Mouse (Mus musculus) midbrain, embryonic 15.5 days (tissue): ENCODE measurements at regions not wholly inside any gene's neighbourhood (a gene's known extent, or its start where the extent isn't known, plus 50 kb on each side); places are given as distances from the start of the nearest gene placed in this dataset.
"Not testable (repeated sequence)": the region's sequence is repeated elsewhere in the genome, so short reads cannot be mapped to it uniquely, and the experiment has no call there.

ENCODE experiments used
- ATAC-seq: fragments of 200-750 bp; cut with Nextera tagmentation; replicated peaks from 2 replicates; pipeline ENCODE4 v1.8.0; 2017; ENCODE audit warnings: moderate TSS enrichment
- H3K27ac ChIP-seq: fragments of 300-500 bp; sonication (generic); 2 replicates; pipeline ENCODE4 v1.5.1; 2015; ENCODE audit warnings: mild to moderate bottlenecking, inconsistent platforms
- H3K27me3 ChIP-seq: fragments of 300-500 bp; sonication (generic); replicated peaks from 2 replicates; pipeline ENCODE4 v1.6.1; 2015; ENCODE audit warnings: inconsistent platforms
- H3K36me3 ChIP-seq: fragments of 300-500 bp; sonication (generic); replicated peaks from 2 replicates; pipeline ENCODE4 v1.6.1; 2015; ENCODE audit warnings: inconsistent platforms
- H3K4me1 ChIP-seq: fragments of 300-500 bp; sonication (generic); 2 replicates; pipeline ENCODE4 v1.6.1; 2015; ENCODE audit warnings: inconsistent platforms
- H3K4me2 ChIP-seq: fragments of 300-500 bp; sonication (generic); 2 replicates; pipeline ENCODE4 v1.6.1; 2015; ENCODE audit warnings: inconsistent platforms, mild to moderate bottlenecking, moderate library complexity
- H3K4me3 ChIP-seq: fragments of 300-500 bp; sonication (generic); 2 replicates; pipeline ENCODE4 v1.5.1; 2015; ENCODE audit warnings: mild to moderate bottlenecking, inconsistent platforms
- H3K9ac ChIP-seq: fragments of 300-500 bp; sonication (generic); 2 replicates; pipeline ENCODE4 v1.6.1; 2015; ENCODE audit warnings: mild to moderate bottlenecking, inconsistent platforms
- H3K9me3 ChIP-seq: fragments of 300-500 bp; sonication (generic); 2 replicates; pipeline ENCODE4 v1.6.1; 2016; ENCODE audit warnings: inconsistent platforms
- WGBS: fragments of 180-500 bp; shearing (Covaris S2); methylation state at CpG from one replicate; pipeline ENCODE4 v1.1.7; 2015; ENCODE audit warnings: mixed read lengths; 5-methylcytosine and 5-hydroxymethylcytosine counted together

GRCm38 (mm10) chr4:8084954-8085639, 153.7 kb downstream of the Car8 start:
- Histone ChIP-seq H3K27ac (no peak overlapping the region), H3K27me3 (no peaks in the 10 kb centered on the region), H3K4me1 (no peaks in the 10 kb centered on the region), H3K4me3 (no peak overlapping the region), H3K9ac (no peak overlapping the region), H3K9me3 (no peaks in the 10 kb centered on the region), H3K4me2 (no peak overlapping the region), H3K36me3 (no peaks in the 10 kb centered on the region)
- ATAC-seq = peak; percentile 85
- WGBS = 33% methylated on average over 16 of the region's 16 CpGs

- Histone ChIP-seq H3K9me3 (no peaks in the 10 kb centered on the region), H3K4me1 (no peaks in the 10 kb centered on the region), H3K4me2 (no peak overlapping the region), H3K4me3 (no peak overlapping the region), H3K27ac (no peak overlapping the region), H3K36me3 (no peaks in the 10 kb centered on the region), H3K9ac (no peak overlapping the region), H3K27me3 (no peaks in the 10 kb centered on the region)
- 52% methylated on average over 4 of the region's 4 CpGs for WGBS
- ATAC-seq = no peak
These were observed 159.5 kb downstream of the Car8 start for GRCm38 (mm10) chr4:8079349-8079748.

- H3K4me3 ChIP-seq = no peak overlapping the region
- H3K27ac ChIP-seq = no peak overlapping the region
- no peak for ATAC-seq
- no peak overlapping the region for H3K4me2 ChIP-seq
- no peak overlapping the region for H3K9ac ChIP-seq
- no peaks in the 10 kb centered on the region for H3K9me3 ChIP-seq
- WGBS = 70% methylated on average over 6 of the region's 6 CpGs
- H3K36me3 ChIP-seq = no peaks in the 10 kb centered on the region
- no peaks in the 10 kb centered on the region for H3K4me1 ChIP-seq
- H3K27me3 ChIP-seq = no peaks in the 10 kb centered on the region
These were observed 165.8 kb downstream of the Car8 start for GRCm38 (mm10) chr4:8072989-8073573.

- H3K36me3 ChIP-seq, H3K27me3 ChIP-seq, ATAC-seq, H3K9ac ChIP-seq, H3K4me1 ChIP-seq, H3K4me2 ChIP-seq, H3K4me3 ChIP-seq, H3K27ac ChIP-seq, H3K9me3 ChIP-seq: not testable (repeated sequence)
These were observed 168.1 kb downstream of the Car8 start for GRCm38 (mm10) chr4:8070693-8071092.

- 47% methylated on average over 2 of the region's 2 CpGs for WGBS
- ATAC-seq = no peak
These were observed 170.8 kb downstream of the Car8 start for GRCm38 (mm10) chr4:8068086-8068485.

GRCm38 (mm10) chr4:8041776-8042175, 197.1 kb downstream of the Car8 start:
- Histone ChIP-seq H3K4me1 (no peaks in the 10 kb centered on the region), H3K9me3 (peaks cover 11% of the 10 kb centered on the region; the same call in 1 of the 2 replicates), H3K27me3 (no peaks in the 10 kb centered on the region), H3K4me3 (no peak overlapping the region), H3K4me2 (no peak overlapping the region), H3K36me3 (no peaks in the 10 kb centered on the region), H3K27ac (no peak overlapping the region), H3K9ac (no peak overlapping the region)
- ATAC-seq = no peak
- 20% methylated on average over 4 of the region's 4 CpGs for WGBS

More at GRCm38 (mm10) chr4:8068086-8068485, 170.8 kb downstream of the Car8 start:
- Histone ChIP-seq H3K36me3 (no peaks in the 10 kb centered on the region), H3K4me1 (no peaks in the 10 kb centered on the region), H3K27me3 (no peaks in the 10 kb centered on the region), H3K4me3 (no peak overlapping the region), H3K27ac (no peak overlapping the region), H3K9me3 (no peaks in the 10 kb centered on the region), H3K4me2 (no peak overlapping the region), H3K9ac (no peak overlapping the region)

- ATAC-seq = no peak
- H3K36me3 ChIP-seq = no peaks in the 10 kb centered on the region
- H3K4me1 ChIP-seq = no peaks in the 10 kb centered on the region
- no peak overlapping the region for H3K4me3 ChIP-seq
- no peak overlapping the region for H3K4me2 ChIP-seq
- H3K9me3 ChIP-seq = peaks cover 11% of the 10 kb centered on the region; the same call in 1 of the 2 replicates
- H3K9ac ChIP-seq = no peak overlapping the region
- H3K27ac ChIP-seq = no peak overlapping the region
- 89% methylated on average over 1 of the region's 1 CpGs for WGBS
- no peaks in the 10 kb centered on the region for H3K27me3 ChIP-seq
These were observed 201.0 kb downstream of the Car8 start for GRCm38 (mm10) chr4:8037863-8038262.

- whole genome bisulfite sequencing = 83% methylated on average over 1 of the region's 1 CpGs
- H3K4me1 ChIP-seq, H3K27ac ChIP-seq, H3K4me2 ChIP-seq, H3K9me3 ChIP-seq, H3K4me3 ChIP-seq, H3K27me3 ChIP-seq, H3K36me3 ChIP-seq, H3K9ac ChIP-seq, ATAC-seq: not testable (repeated sequence)
These were observed 205.4 kb downstream of the Car8 start for GRCm38 (mm10) chr4:8033402-8033801.

GRCm38 (mm10) chr4:8005155-8005554, 233.7 kb downstream of the Car8 start:
- WGBS = 15% methylated on average over 1 of the region's 1 CpGs
- Histone ChIP-seq H3K27me3 (no peaks in the 10 kb centered on the region), H3K4me1 (no peaks in the 10 kb centered on the region)

GRCm38 (mm10) chr4:7997575-7997953, 241.3 kb downstream of the Car8 start:
- Histone ChIP-seq H3K4me3 (no peak overlapping the region), H3K9me3 (no peaks in the 10 kb centered on the region), H3K27ac (no peak overlapping the region), H3K9ac (no peak overlapping the region), H3K4me1 (no peaks in the 10 kb centered on the region), H3K27me3 (no peaks in the 10 kb centered on the region), H3K36me3 (no peaks in the 10 kb centered on the region), H3K4me2 (no peak overlapping the region)
- ATAC-seq = no peak

More at GRCm38 (mm10) chr4:8005155-8005554, 233.7 kb downstream of the Car8 start:
- H3K27ac ChIP-seq = no peak overlapping the region
- H3K9ac ChIP-seq = no peak overlapping the region
- H3K9me3 ChIP-seq = 0 out of 2 replicates have a peak, but pooled peaks cover 4% of the 10 kb centered on the region
- no peak overlapping the region for H3K4me2 ChIP-seq
- peak; percentile 75; the same call in 1 of the 2 replicates for ATAC-seq
- H3K4me3 ChIP-seq = no peak overlapping the region
- no peaks in the 10 kb centered on the region for H3K36me3 ChIP-seq

GRCm38 (mm10) chr4:7996923-7997574, 241.8 kb downstream of the Car8 start:
- Histone ChIP-seq H3K36me3 (no peaks in the 10 kb centered on the region), H3K27ac (no peak overlapping the region), H3K27me3 (no peaks in the 10 kb centered on the region), H3K4me2 (no peak overlapping the region), H3K4me3 (no peak overlapping the region), H3K9me3 (no peaks in the 10 kb centered on the region), H3K9ac (no peak overlapping the region), H3K4me1 (no peaks in the 10 kb centered on the region)
- WGBS = 19% methylated on average over 6 of the region's 6 CpGs
- ATAC-seq = 0 out of 2 replicates have a peak, but pooled peaks have one; percentile 33

GRCm38 (mm10) chr4:7992944-7993343, 245.9 kb downstream of the Car8 start:
- H3K9me3 ChIP-seq = no peaks in the 10 kb centered on the region
- no peak overlapping the region for H3K4me2 ChIP-seq
- H3K4me3 ChIP-seq = no peak overlapping the region
- no peaks in the 10 kb centered on the region for H3K27me3 ChIP-seq
- no peak overlapping the region for H3K9ac ChIP-seq
- H3K27ac ChIP-seq = no peak overlapping the region
- 71% methylated on average over 3 of the region's 3 CpGs for WGBS
- H3K4me1 ChIP-seq = no peaks in the 10 kb centered on the region
- H3K36me3 ChIP-seq = no peaks in the 10 kb centered on the region
- no peak for ATAC-seq

- Histone ChIP-seq H3K4me3 (no peak overlapping the region), H3K4me2 (no peak overlapping the region), H3K36me3 (no peaks in the 10 kb centered on the region), H3K9ac (no peak overlapping the region), H3K27me3 (no peaks in the 10 kb centered on the region), H3K9me3 (no peaks in the 10 kb centered on the region), H3K4me1 (no peaks in the 10 kb centered on the region; the same call in 1 of the 2 replicates), H3K27ac (no peak overlapping the region)
- WGBS = 85% methylated on average over 1 of the region's 1 CpGs
- ATAC-seq = no peak
These were observed 251.1 kb downstream of the Car8 start for GRCm38 (mm10) chr4:7987781-7988180.
